Mouse (Mus musculus): Measurements from ENCODE around the gene Tigd3. TPM values are rescaled to one million over a fixed set of nuclear protein-coding genes. Genes with fewer than 3 reads are reported as not detected.
A peak's percentile ranks its signal among the peaks of the same experiment; 100 is the strongest.

Gene Tigd3
- polyA plus RNA-seq, 1 experiment: 0.94 TPM

GRCm38 (mm10) chr19:5893282-5894001 is 507 bp downstream of the Tigd3 start:
- Histone ChIP-seq H3K27ac (ENCODE audit: control insufficient read depth, insufficient read depth, low read depth, low read length) (peak overlapping the region; percentile 84), H3K36me3 (ENCODE audit: control insufficient read depth, insufficient read depth, low read length) (peaks cover 1% of the 10 kb centered on the region; the same call in 1 of the 2 replicates), H3K4me3 (ENCODE audit: control insufficient read depth, low read depth, low read length) (peak overlapping the region; percentile 84), H3K27me3 (ENCODE audit: control insufficient read depth, insufficient read depth, low read length) (no peaks in the 10 kb centered on the region), H3K4me1 (ENCODE audit: control insufficient read depth, insufficient read depth, low read length) (peaks cover 14% of the 10 kb centered on the region)
- TF ChIP-seq CTCF (IDR thresholded peaks at IDR 0.05; ENCODE audit: control insufficient read depth, insufficient read depth, insufficient replicate concordance, low read depth, low read length): no peak
- no peak for TF ChIP-seq POLR2A (IDR thresholded peaks at IDR 0.05; ENCODE audit: control insufficient read depth, low read depth, low read length)

- no peaks in the 10 kb centered on the region for H3K27me3 ChIP-seq (ENCODE audit: control insufficient read depth, insufficient read depth, low read length)
- TF ChIP-seq POLR2A (IDR thresholded peaks at IDR 0.05; ENCODE audit: control insufficient read depth, low read depth, low read length) (no peak), CTCF (IDR thresholded peaks at IDR 0.05; ENCODE audit: control insufficient read depth, insufficient read depth, insufficient replicate concordance, low read depth, low read length) (no peak)
Measured at GRCm38 (mm10) chr19:5892735-5893134, 1.2 kb downstream of the Tigd3 start.

GRCm38 (mm10) chr19:5892262-5892661 is 1.7 kb downstream of the Tigd3 start:
- peaks cover 14% of the 10 kb centered on the region for H3K4me1 ChIP-seq (ENCODE audit: control insufficient read depth, insufficient read depth, low read length)
- peaks cover 1% of the 10 kb centered on the region; the same call in 1 of the 2 replicates for H3K36me3 ChIP-seq (ENCODE audit: control insufficient read depth, insufficient read depth, low read length)
- no peak overlapping the region for H3K27ac ChIP-seq (ENCODE audit: control insufficient read depth, insufficient read depth, low read depth, low read length)
- no peaks in the 10 kb centered on the region for H3K27me3 ChIP-seq (ENCODE audit: control insufficient read depth, insufficient read depth, low read length)
- no peak overlapping the region for H3K4me3 ChIP-seq (ENCODE audit: control insufficient read depth, low read depth, low read length)
- no peak for TF ChIP-seq POLR2A (IDR thresholded peaks at IDR 0.05; ENCODE audit: control insufficient read depth, low read depth, low read length)
- TF ChIP-seq CTCF (IDR thresholded peaks at IDR 0.05; ENCODE audit: control insufficient read depth, insufficient read depth, insufficient replicate concordance, low read depth, low read length): no peak

More at GRCm38 (mm10) chr19:5892735-5893134, 1.2 kb downstream of the Tigd3 start:
- Histone ChIP-seq H3K4me1 (ENCODE audit: control insufficient read depth, insufficient read depth, low read length) (peaks cover 14% of the 10 kb centered on the region), H3K27ac (ENCODE audit: control insufficient read depth, insufficient read depth, low read depth, low read length) (no peak overlapping the region), H3K4me3 (ENCODE audit: control insufficient read depth, low read depth, low read length) (no peak overlapping the region), H3K36me3 (ENCODE audit: control insufficient read depth, insufficient read depth, low read length) (peaks cover 1% of the 10 kb centered on the region; the same call in 1 of the 2 replicates)

GRCm38 (mm10) chr19:5891521-5892258 is 2.3 kb downstream of the Tigd3 start:
- Histone ChIP-seq H3K27me3 (ENCODE audit: control insufficient read depth, insufficient read depth, low read length) (no peaks in the 10 kb centered on the region), H3K4me3 (ENCODE audit: control insufficient read depth, low read depth, low read length) (no peak overlapping the region), H3K27ac (ENCODE audit: control insufficient read depth, insufficient read depth, low read depth, low read length) (no peak overlapping the region), H3K36me3 (ENCODE audit: control insufficient read depth, insufficient read depth, low read length) (peaks cover under 1% of the 10 kb centered on the region; the same call in 1 of the 2 replicates), H3K4me1 (ENCODE audit: control insufficient read depth, insufficient read depth, low read length) (peaks cover 14% of the 10 kb centered on the region)
- no peak for TF ChIP-seq POLR2A (IDR thresholded peaks at IDR 0.05; ENCODE audit: control insufficient read depth, low read depth, low read length)
- no peak for TF ChIP-seq CTCF (IDR thresholded peaks at IDR 0.05; ENCODE audit: control insufficient read depth, insufficient read depth, insufficient replicate concordance, low read depth, low read length)

GRCm38 (mm10) chr19:5889211-5889610 is 4.7 kb downstream of the Tigd3 start:
- Histone ChIP-seq H3K27ac (ENCODE audit: control insufficient read depth, insufficient read depth, low read depth, low read length) (no peak overlapping the region), H3K36me3 (ENCODE audit: control insufficient read depth, insufficient read depth, low read length) (no peaks in the 10 kb centered on the region), H3K4me1 (ENCODE audit: control insufficient read depth, insufficient read depth, low read length) (peaks cover 12% of the 10 kb centered on the region), H3K27me3 (ENCODE audit: control insufficient read depth, insufficient read depth, low read length) (no peaks in the 10 kb centered on the region), H3K4me3 (ENCODE audit: control insufficient read depth, low read depth, low read length) (no peak overlapping the region)
- TF ChIP-seq CTCF (IDR thresholded peaks at IDR 0.05; ENCODE audit: control insufficient read depth, insufficient read depth, insufficient replicate concordance, low read depth, low read length) (no peak), POLR2A (IDR thresholded peaks at IDR 0.05; ENCODE audit: control insufficient read depth, low read depth, low read length) (no peak)

GRCm38 (mm10) chr19:5887234-5887815 is 6.6 kb downstream of the Tigd3 start:
- Histone ChIP-seq H3K36me3 (ENCODE audit: control insufficient read depth, insufficient read depth, low read length) (no peaks in the 10 kb centered on the region), H3K27me3 (ENCODE audit: control insufficient read depth, insufficient read depth, low read length) (no peaks in the 10 kb centered on the region), H3K27ac (ENCODE audit: control insufficient read depth, insufficient read depth, low read depth, low read length) (no peak overlapping the region), H3K4me1 (ENCODE audit: control insufficient read depth, insufficient read depth, low read length) (no peaks in the 10 kb centered on the region), H3K4me3 (ENCODE audit: control insufficient read depth, low read depth, low read length) (no peak overlapping the region)
- TF ChIP-seq CTCF (IDR thresholded peaks at IDR 0.05; ENCODE audit: control insufficient read depth, insufficient read depth, insufficient replicate concordance, low read depth, low read length) (no peak), POLR2A (IDR thresholded peaks at IDR 0.05; ENCODE audit: control insufficient read depth, low read depth, low read length) (no peak)

GRCm38 (mm10) chr19:5885838-5886237 is 8.1 kb downstream of the Tigd3 start:
- Histone ChIP-seq H3K27ac (ENCODE audit: control insufficient read depth, insufficient read depth, low read depth, low read length) (no peak overlapping the region), H3K4me3 (ENCODE audit: control insufficient read depth, low read depth, low read length) (no peak overlapping the region), H3K4me1 (ENCODE audit: control insufficient read depth, insufficient read depth, low read length) (no peaks in the 10 kb centered on the region; the same call in 1 of the 2 replicates), H3K36me3 (ENCODE audit: control insufficient read depth, insufficient read depth, low read length) (no peaks in the 10 kb centered on the region), H3K27me3 (ENCODE audit: control insufficient read depth, insufficient read depth, low read length) (no peaks in the 10 kb centered on the region)
- TF ChIP-seq POLR2A (IDR thresholded peaks at IDR 0.05; ENCODE audit: control insufficient read depth, low read depth, low read length): no peak
- TF ChIP-seq CTCF (IDR thresholded peaks at IDR 0.05; ENCODE audit: control insufficient read depth, insufficient read depth, insufficient replicate concordance, low read depth, low read length): no peak
